Mouse (Mus musculus) heart, postnatal 10 days (tissue): ENCODE measurements around the gene Spata19. TPM values are rescaled to one million over a fixed set of nuclear protein-coding genes. Genes with fewer than 3 reads are reported as not detected.

Source experiments
- DNase-seq, 2 experiments: peaks; one replicate each; pipeline ENCODE4 v3.0.0; 2021
- intact Hi-C: fragments of 180-260 bp; cut with DNase I; formaldehyde crosslinking; loops from one replicate; pipeline ENCODE4 v1.15.1; 2025
- total RNA-seq, 2 experiments: library from RNA; stranded (reverse); gene quantifications; 2 replicates each; pipeline ENCODE4 v1.2.3; 2021

Gene Spata19
- total RNA-seq = not detected

DNA sequence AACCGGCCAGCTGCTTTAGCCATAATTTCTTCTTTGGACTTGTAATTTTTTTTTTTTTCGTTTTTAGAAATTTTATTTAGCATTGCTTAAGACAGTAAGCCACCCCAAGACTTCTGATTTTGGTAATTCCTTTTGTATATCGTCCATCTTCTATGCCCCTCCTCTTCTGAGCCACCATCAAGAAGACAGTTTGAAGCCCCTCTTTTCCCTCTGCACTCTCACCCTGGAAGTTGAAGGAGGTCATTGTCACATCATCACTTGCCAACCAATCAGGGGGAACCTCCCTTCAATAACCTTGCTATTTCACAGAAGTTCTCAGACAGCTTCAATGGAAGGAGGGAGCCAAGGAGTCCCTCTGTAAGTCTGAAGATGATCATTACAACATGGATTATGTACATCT lies at the start of gene Spata19:
Spata19 (plus strand) TSS at position 301 of the 400 bp plus-strand sequence.
- intact Hi-C loops = no loop called here
- no peak for DNase-seq

DNA sequence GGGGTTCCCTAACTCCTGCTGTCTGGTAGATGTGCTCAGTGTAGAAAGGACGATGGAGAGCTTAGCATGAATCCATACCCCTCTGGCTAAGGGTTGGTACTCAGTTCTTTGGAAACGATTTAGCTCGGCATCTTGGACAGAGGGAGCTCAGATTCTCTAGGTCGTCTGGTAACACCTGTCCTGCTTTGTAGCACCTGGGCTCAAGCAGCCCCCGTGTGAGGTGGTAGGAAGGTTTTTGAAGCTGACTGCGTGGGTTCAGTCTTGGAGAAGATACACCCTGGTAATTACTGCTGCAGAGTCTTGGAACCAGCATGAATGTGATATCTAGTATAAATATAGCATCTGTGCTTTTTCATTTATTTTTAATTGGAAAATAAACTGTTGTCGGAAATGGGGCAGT lies 43.5 kb upstream of the Spata19 start:
- no peak for DNase-seq
- intact Hi-C loops = no loop called here

DNA sequence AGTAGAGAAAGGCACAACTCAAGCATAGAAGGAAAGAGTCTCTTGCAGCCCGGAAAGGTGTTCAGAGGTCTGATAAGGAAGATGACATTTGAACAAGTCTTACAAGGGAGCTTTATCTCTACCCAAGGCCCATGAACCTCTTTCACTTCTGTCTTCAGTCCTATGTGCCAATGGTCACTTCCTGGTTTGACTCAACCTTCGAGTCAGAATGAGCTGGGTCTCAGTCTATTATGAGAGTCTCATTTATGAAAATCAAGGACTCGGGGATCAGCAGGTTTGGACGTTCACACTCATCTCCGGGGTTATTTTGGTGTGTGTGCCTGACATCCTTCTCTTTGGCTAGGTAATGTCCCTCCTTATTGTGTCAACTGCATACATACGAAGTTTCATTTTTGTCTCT lies 38.7 kb upstream of the Spata19 start:
- intact Hi-C loops = no loop called here
- DNase-seq = no peak

DNA sequence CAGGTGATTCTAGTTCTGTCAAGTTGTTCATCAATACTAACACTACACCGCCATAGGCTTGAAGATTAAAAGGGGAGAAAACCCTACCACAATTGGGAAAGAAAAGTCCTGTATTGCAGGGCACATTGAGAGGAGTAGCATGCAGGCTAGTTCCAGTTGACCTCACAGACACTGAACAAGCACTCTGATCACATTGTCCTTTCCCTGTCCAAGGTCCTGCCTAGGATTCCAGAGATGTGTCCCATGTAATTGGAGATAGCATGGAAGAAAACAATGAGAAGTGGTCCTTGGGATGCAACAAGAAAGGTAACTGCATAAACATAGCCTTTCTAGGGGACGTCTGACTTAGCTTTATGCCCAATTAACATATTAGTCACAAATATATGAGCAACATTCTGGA lies 29.4 kb upstream of the Spata19 start:
- peak; percentile 7 to 26 for DNase-seq

DNA sequence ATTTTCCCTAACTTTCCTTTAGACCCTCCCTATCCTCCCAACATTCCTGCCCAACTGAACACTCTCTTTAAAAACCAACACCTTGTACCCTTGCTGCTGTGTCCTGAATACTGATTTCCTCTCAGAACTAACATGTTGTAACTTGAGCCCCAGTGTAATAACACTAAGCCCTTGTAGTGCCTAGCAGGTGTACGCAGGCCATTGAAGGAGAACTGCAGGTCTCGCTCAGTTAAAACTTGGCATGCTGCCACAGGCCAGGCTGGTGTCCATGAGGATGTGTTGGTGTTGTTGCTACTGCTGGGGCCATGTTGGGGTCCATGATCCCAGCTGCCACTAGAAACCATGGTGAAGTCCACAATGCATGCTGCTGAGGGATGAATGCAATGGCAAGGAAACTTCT lies 27.5 kb upstream of the Spata19 start:
- intact Hi-C loops = no loop called here
- DNase-seq = no peak

More for the DNA sequence above, 29.4 kb upstream of the Spata19 start:
- intact Hi-C loops = no loop called here

DNA sequence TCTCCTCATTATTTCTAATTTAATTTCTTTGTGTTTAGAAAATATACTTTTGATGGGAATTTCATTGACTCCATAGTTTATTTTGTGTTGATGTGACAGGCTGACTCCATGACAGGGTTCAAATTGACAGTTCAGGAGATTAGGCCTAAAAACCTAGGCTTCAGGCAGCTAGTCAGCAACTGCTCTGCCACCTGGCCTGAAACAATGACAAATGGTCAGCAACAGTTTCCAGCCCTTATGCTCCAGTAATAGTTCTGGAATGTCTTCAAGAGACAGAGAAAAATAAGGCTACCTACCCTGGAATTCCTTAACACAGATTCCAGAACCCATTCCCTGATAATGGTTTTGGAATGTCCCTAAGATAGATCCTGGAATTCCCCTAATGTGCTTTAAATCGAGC lies 20.9 kb upstream of the Spata19 start:
- no peak for DNase-seq
- intact Hi-C loops = no loop called here

DNA sequence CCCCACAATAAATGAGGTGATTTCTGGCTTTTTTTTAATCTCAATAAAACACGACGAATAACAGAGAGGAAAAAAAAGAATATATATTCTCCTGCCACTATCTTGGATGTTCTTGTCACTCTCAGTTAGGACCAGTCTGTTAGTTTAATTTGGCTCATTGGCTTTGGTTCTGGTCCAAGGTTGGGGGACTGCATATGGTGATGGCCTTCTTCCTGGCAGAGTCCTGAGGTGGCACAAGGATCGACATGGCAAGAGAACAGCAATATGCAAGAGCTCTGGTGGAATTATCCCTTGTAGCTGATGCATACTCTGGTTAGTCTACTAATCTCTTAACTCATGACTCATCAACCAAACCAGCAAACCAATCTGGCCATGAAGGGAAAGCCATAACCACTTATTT lies 9.6 kb upstream of the Spata19 start:
- intact Hi-C loops = no loop called here
- DNase-seq = no peak

DNA sequence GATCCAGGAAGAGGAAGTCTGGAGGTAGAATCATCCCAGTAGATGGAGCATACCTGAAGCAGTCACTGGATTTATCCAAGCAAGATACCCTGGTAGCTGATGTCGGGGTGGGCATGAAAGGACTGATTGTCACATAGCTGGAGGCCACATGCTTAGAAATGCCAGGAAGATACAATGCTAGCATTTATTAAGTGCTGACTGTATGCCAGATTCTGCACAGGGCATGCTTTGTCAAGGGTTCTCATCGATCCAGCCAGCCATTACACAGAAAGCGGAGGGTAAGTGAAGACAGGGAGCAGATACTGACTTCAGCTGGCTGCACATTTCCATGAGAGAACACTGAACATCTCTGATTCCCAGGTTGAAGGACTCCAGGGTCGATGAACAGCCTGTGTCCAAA lies 4.6 kb downstream of the Spata19 start:
- intact Hi-C loops = no loop called here
- DNase-seq = no peak

DNA sequence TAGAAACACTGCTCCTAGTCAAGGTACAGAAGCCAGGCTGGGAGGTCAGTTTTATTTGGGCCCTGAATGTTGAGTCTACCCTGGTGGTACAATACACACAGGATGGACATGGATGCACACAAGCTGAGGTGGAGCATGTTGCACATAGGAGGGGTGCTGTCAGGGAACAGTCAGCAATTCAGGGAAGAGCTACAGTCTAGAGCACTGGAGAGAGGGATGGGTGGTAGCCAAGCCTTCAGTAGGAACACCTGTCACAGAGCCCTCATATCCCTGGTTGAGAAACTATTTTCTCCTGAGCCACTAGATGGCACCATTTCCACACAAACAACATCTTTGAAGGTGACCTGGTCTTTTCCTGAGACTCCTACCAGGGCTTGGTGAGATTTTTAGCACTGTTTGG lies 13.1 kb downstream of the Spata19 start:
- intact Hi-C loops = loop anchor here (1.0 kb wide), 2 partner anchors 788 to 839 kb away; no protein-coding TSS in a partner anchor
- peak; percentile 40 to 56 for DNase-seq

DNA sequence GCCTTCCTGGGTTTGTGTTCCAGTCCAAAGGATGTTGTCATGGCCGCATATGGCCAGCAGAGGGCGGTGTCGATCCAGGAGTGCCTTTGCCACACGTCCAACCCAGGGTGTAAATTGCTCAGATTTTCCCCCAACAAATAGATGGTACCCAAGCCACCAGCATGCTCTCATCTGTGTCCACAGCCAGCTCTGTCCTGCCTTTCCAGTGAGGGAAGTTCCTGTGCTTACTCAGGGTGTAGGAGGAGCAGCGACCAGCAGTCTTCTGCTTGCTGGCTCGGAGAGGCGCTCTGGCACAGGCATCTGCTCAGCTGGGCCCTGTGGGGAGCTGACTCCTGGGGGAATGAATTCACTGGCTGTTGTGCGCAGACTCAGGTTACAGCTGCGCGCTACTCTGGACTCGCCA lies 17.5 kb downstream of the Spata19 start:
- DNase-seq = peak; percentile 47 to 69
- intact Hi-C loops = loop anchor here (1.0 kb wide), 1 partner anchor 325 kb away; no protein-coding TSS in a partner anchor

DNA sequence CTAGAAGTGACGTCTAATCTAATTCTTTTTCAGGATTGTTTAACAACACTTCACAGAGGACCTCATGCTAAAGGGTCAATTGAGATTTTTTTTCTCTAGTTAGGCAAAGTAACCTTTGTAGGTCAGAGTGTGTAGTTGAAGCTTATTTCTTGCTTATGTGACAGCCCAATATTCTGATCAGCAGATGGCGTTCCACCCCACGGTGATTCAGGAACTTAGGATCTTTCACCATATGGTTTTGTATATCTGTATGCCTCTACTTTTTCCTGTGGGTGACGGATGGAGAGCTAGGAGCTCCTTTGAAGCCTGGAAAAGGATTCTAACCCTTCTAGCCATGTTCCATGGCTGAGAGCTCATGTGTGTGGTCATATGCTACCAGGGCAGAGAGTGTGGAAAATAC lies 27.9 kb downstream of the Spata19 start:
- intact Hi-C loops = no loop called here
- no peak for DNase-seq

DNA sequence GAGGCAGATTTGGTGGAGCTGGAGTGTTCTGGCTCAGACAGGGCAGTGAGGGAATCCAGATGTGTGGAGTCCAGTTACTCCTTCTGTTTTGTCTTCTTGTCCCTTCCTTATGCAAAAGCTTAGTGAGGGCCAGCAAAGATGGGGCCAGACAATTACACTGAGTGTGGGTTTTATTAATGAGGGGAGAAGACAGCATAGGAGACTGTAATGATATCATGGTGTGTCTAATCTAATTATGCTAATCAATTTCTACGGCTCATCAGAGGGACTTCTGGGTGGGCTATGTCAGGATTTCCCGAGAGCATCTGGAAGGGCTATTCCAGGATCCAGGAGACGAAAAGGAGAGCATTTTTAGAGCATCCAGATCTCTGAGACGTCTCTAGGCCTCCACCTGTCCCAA lies 32.0 kb downstream of the Spata19 start:
- intact Hi-C loops = no loop called here
- no peak for DNase-seq

DNA sequence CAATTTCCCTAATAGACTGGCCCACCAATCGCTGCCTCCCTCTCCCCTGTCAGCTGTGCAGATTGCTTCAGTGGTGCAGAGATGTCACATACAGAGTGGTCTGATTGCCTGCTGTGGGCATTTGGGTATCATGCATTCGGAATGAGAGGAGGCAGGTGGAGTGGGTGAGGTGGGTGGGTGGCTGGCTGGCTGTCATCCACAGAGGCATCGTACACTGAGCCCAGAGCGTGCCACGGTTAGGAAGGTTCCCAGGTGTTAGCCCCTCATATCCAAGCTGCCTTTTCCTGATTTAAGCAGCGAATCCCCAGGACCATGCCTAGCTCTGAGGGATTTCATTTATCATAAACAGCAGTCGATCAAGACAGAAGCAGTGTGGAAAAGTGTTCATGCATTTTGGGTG lies 36.7 kb downstream of the Spata19 start:
- intact Hi-C loops = no loop called here
- no peak for DNase-seq

DNA sequence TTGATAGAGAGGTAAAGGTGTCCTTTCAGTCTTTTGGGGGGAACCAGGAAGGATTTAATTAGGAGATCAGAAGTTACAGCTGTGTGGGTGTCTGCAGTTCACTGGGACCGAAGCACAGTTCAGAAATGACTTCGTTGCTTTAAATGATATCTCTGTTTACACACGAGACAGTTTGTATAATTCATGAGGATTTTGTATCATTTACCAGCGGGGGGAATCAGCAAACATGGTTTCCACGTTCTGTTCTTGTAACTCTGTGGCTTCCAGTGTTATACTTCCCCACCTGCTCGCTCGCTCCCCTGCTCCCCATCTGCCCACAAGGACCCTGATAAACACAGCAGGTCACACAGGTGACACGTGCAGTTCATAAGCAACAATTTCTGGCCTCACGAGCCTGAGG lies 39.3 kb downstream of the Spata19 start:
- intact Hi-C loops = no loop called here
- DNase-seq = no peak

DNA sequence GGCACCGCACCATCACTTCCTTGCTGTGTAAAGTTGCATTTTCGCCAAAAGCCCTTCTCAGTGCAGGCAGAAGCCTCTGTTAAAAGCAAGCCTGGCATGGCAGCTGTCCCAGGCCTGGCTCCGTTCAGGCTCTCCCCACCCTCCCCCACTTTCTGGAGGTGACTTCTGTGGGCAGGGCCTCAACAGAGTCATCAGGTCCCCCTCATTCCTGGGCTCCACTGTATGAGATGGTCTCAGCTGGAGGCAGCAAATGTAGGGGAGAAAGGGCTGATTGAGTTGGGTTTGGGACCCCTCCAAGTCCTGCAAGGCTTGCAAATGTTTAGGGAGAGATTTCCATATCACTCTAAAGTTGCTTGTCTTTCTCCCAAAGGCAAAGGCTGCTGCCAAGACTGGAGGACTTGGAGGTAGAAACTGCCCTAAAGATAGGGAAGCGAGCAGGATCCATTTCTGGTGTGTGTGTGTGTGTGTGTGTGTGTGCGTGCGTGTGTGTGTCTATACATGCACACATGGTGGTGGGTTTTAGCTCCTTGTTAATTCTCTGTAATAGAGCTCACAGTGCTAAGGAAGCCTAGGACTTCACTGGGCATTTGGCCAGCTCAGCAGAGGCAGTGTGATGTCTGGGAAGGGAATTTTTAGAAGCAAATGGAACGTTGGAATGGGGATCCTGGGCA lies 40.9 kb downstream of the Spata19 start:
- intact Hi-C loops = no loop called here
- peak; percentile 22 to 24 for DNase-seq

DNA sequence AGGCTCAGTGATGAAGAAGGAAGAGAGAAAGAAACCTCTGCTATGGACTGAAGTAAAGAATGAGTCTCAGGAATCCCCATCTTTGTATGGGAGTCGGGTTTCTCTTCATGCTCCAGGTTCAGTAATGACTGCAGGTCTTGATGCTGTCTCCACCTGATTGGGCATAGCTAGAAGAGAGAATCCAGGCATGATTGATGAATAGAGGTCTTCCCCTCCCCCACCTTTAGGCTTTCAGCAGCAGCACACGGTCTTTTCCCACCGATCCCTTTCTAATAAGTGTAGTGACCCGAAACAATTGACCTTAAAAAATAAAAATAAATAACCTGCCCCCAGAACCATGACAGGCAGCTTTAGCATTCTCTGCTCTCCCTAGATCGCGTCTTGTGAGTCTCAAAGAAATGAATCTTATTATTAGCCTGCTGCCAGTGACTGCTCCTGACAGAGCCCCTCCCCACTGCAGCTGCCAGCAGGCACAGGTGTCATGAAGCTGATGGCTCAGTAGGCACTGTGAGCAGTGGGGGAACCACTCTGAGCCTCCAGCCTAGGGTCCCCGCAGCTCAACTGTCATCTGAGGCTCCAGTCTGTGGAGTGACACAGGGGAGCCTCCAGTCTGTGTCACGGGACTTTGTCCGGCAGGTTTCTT lies 53.3 kb downstream of the Spata19 start:
- intact Hi-C loops = no loop called here
- DNase-seq = no peak

Other genes with a start within 250 kb of the Spata19 start
- gene Jam3, start 241.4 kb upstream of the Spata19 start, total RNA-seq = 10 to 100 TPM; 21.0 to 22.7 TPM
- gene Igsf9b, start 97.6 kb upstream of the Spata19 start, total RNA-seq = 1 to 10 TPM; 8.8 to 9.3 TPM